In the genomic region with DNA sequence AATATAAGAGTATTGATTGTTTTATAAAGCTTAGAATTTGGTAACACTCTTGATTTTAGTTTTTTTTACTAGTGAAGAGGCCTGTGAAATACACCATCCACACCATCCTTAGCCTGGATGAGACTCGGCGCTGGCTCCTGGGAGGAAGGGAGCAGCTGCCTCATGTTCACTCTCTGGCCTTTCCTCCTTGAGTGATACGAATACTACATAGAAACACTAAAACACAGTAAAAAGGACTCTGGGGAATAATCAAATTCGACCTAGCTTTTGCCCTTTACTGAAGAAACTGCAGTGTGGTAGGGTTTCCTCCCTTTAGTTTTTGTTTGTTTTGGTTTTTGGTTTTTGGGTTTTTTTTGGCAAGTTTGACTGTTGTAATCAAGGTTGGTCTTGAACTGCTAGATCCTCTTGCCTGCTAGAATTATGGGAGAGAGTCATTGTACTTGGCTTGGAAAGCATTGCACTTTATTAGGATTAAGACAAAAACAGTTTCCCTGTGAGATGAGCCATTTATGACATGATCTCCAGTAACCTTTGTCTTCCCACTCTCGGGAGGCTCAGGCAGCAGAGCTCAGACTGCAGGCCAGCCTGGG, we compare ENCODE assay signal across 16 mouse cellular contexts.
"Had no signal": no experiment of that assay in that cellular context is flagged by ENCODE, and none has a peak within 500 bp of the region (broad histone marks: within the 10 kb centered on the region; RNA-seq: fewer than 3 reads in every experiment).

No protein-coding gene starts in this region.

- H3K9me3 ChIP-seq: intestine, embryonic 15.5 days; limb, embryonic 15.5 days; liver, embryonic 12.5 days; megakaryocyte, embryonic 14.5 days; midbrain, embryonic 15.5 days; neural tube, embryonic 13.5 days had no signal

- H3K9ac ChIP-seq: intestine, embryonic 15.5 days; limb, embryonic 15.5 days; liver, embryonic 12.5 days; lung, embryonic 14.5 days; midbrain, embryonic 15.5 days; neural tube, embryonic 13.5 days had no signal

- H3K27me3 ChIP-seq: intestine, embryonic 15.5 days; limb, embryonic 15.5 days; liver, embryonic 12.5 days; megakaryocyte, embryonic 14.5 days; midbrain, embryonic 15.5 days; neural tube, embryonic 13.5 days had no signal

- H3K4me3 ChIP-seq: intestine, embryonic 15.5 days; layer of hippocampus, adult 2 months; limb, embryonic 15.5 days; liver, embryonic 12.5 days; megakaryocyte, embryonic 14.5 days; midbrain, embryonic 15.5 days; neural tube, embryonic 13.5 days had no signal

- H3K27ac ChIP-seq: intestine, embryonic 15.5 days; layer of hippocampus, adult 2 months; limb, embryonic 15.5 days; liver, embryonic 12.5 days; macrophage; midbrain, embryonic 15.5 days; neural tube, embryonic 13.5 days had no signal

- DNase-seq: left cerebral cortex, postnatal 4 days; lung, embryonic 14.5 days; lung, postnatal 14 days; retina, postnatal 1 day; right cerebral cortex, postnatal 14 days; thymus, adult 18-20 months; thymus, postnatal 14 days had no signal

- ATAC-seq: intestine, embryonic 15.5 days; liver, embryonic 12.5 days; midbrain, embryonic 15.5 days had no signal

- H3K4me2 ChIP-seq: intestine, embryonic 15.5 days; limb, embryonic 15.5 days; liver, embryonic 12.5 days; lung, embryonic 14.5 days; midbrain, embryonic 11.5 days; midbrain, embryonic 15.5 days; neural tube, embryonic 13.5 days had no signal

- H3K4me1 ChIP-seq: intestine, embryonic 15.5 days; limb, embryonic 15.5 days; liver, embryonic 12.5 days; midbrain, embryonic 15.5 days; neural tube, embryonic 13.5 days had no signal
